Mouse (Mus musculus): ENCODE results near the gene Gnmt. TPM values are rescaled to one million over a fixed set of nuclear protein-coding genes. Genes with fewer than 3 reads are reported as not detected.

The Gnmt gene
- total RNA-seq, 4 experiments from 2014 or later, result 0.61 to 1.6 (median 1.2) TPM; not detected in 1

DNA sequence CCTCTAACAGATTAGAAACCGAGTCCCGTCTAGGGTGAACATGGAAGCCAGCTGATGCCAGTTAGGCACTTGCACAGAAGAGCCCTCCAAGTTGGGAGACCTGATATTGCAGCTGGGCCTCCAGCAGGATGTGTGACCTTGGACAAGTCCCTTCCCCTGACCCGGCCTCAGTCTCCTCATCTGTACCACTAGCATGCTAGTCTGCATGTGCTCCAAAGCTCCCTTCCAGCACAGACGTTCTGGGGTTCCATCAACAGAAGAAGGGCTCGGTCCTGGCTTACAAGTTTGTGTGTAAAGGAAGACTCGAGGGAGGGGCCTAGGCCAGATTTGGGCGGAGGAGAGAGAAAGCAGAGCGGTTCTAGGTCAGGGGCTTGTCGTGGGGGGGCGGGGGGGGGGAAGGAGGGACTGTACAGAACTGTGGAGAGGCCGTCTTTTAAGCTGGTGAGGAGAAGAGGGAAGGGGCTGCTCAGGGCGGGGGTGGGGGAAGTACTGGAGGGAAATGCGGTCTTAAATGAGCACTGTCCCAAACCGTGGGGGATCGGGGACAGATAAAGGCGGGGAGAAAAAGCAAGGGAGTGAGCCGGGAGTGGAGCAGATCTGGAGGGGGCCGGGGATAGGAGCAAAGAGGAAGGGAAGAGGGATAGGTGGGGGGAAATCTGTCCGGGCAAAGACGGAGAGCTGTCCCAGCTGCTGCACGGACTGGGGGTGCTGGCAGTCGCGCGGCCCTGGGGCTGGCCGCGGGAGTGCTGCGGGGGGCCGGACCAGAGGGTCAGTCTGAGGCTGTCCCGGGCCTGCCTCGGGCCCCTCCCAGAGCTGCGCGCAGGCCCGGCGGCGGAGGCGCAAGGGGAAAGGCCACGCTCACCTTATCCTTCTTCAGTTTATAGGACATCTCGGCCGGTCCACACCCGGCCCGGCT lies 24.7 kb downstream of the Gnmt start:
- no peak for DNase-seq (ENCODE audit: low spot score in 2 of 2)

GRCm38 (mm10) chr17:46702506-46702905 lies 26.5 kb downstream of the Gnmt start:
- DNase-seq (ENCODE audit: low spot score in 2 of 2), result no peak

GRCm38 (mm10) chr17:46702100-46702499 lies 26.9 kb downstream of the Gnmt start:
- no peak for DNase-seq (ENCODE audit: low spot score in 2 of 2)

DNA sequence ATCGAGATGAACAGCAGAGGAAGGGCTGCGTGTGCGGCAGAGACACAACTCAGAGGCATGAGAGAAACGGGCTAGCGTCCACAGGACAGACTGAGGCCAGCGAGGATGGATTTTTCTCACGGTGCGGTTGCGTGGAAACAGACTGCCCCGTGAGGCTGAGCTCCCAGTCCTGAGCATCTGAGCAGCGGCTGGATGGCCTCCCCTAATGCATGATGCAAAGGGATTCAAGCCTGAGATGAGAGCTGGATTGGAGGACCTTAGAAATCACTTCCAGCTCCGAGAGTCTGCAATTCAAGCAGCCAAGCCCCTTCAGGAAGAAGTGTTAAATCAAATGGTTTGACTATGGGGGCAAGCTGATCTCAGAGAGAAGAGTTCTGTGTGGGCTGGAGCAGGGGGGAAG lies 27.5 kb downstream of the Gnmt start:
- DNase-seq (ENCODE audit: low spot score in 2 of 2), result no peak

DNA sequence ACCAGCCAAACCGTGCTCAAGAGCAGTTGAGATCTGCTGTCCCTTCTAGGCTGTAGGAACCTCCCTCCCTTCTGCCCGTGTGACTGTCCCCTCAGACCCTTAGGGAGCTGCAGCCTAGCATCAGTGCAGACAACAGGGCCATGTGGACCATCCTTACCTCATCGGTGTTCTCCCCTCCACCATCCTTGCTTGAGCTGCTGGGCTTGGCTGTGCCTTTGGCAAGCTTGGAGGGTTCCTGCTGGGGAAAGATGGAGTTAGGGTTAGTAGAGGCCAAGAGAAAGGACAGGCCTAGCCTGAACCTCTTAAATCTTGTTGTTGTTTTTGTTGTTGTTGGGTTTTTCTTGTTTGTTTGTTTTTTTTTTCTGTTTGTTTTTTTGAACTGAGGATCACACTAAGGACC lies 29.1 kb downstream of the Gnmt start:
- DNase-seq (ENCODE audit: low spot score in 2 of 2), result no peak

DNA sequence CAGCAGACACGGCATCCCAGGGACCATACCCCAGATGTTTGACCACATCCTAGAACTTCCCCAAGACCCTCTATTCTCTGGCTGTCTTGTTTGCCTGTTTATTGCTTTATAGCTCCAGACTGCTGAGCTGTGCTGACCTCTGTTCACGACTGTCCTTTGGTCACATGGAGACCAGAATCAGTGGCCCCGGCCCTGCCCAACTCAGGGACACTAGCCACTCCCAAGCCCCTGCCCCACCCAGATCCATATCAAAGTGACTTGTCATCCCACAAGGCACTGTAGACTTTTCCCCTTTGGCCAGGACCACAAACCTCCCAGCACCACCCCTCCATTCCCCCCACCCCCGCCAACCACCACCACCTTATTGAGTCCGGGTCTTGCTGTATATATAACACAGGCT lies 29.7 kb downstream of the Gnmt start:
- no peak for DNase-seq (ENCODE audit: low spot score in 2 of 2)

GRCm38 (mm10) chr17:46698515-46698914 lies 30.5 kb downstream of the Gnmt start:
- DNase-seq (ENCODE audit: low spot score in 2 of 2), result no peak

DNA sequence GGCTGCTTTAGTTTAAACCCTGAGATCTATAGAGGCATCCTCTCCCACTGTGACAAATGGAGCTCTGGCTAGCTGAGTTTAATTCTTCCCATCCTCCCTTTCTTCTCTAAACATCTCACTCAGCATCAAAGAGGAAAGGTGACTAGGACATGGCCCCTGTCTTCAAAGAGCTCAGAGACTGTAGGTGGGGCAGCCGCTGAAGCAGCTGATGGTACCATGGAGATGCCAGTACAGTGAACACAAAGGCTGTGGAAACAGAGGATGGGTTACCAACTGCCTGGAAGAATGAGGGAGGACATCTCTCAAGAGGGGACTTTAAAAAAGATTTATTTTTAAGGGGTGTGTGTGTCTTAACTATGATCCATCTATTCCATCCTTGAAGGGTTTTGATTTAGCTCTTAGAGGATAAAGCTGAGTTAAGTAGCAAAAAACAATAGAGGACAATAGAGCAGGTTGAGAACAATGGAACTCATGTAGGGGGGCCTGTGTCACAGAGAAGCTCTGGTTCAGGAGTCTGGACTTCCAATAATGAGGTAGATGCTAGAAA lies 34.4 kb downstream of the Gnmt start:
- no peak for DNase-seq (ENCODE audit: low spot score in 2 of 2)

GRCm38 (mm10) chr17:46691390-46691789 lies 37.6 kb downstream of the Gnmt start:
- DNase-seq (ENCODE audit: low spot score in 2 of 2), result no peak

DNA sequence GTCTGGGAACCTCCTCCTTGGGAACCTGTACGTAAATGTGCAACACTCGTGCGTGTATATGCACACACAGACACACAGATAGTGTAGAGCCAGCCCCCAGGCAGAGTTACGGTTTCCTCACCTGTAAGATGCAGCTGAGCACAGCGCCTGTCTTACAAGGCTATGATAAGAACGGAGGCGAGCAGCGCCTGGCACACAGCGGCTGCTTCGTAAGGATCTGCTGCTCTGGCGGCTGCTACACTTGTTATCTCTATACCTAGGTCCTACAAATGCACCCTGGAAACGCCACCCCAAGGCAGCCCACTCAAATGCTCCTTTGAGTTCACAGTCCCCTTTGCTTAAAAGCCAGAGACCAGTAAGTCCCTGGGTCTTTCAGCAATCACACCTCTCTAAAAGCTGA lies 38.3 kb downstream of the Gnmt start:
- DNase-seq (ENCODE audit: low spot score in 2 of 2), result no peak

DNA sequence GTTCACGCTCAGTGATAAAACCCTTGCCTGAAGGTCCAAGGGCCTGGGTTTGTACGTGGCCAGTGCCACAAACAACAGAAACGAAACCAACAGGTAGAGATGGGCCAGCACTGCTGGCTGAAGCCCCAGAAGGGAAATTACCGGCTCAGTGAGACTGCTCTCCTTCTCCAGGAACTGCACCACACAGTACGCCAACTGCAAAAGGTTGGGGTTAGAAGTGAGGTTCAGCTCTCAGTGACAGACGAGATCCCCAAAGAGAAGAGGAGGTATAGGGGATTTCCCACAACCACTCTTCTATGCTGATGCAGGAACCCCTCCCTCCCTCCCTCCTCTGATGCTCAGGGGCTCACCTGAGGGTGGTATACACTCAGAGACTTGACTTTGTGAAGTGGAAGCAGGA lies 43.1 kb downstream of the Gnmt start:
- DNase-seq (ENCODE audit: low spot score in 2 of 2), result no peak

DNA sequence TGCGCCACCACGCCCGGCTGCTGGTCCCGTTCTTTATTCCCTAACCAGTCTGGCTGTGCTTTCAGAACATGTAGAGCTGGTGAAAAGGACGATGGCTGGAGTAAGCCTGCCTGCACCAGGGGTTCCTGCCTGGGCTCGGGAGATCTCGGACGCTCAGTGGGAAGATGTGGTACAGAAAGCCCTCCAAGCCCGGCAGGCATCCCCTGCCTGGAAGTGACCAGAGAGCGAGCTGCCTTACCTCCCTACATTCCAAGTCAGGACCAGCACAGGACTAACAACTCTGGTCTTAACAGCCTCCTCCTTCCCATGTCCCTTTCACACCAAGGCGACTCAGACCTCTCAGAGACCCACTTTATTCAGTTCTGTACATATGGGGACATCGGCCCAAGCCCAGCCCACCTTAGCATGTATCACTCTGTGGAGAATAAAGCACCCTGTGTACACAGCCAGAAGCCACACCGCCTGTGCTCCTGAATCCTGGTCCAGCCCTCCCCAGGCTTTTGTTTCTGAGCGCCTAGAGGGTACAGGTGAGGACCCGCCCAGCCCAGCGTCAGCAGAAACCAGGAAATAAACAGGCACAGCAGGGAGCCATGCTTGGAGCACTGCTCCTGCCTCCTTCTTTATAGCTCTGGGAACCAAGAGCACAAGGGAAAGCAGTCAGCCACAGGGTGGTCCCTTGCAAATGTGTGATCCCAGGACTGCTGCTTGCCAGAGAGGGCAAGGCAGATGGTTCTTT lies 46.1 kb downstream of the Gnmt start:
- no peak for DNase-seq (ENCODE audit: low spot score in 2 of 2)

GRCm38 (mm10) chr17:46681466-46682118 lies 47.4 kb downstream of the Gnmt start:
- DNase-seq (ENCODE audit: low spot score in 2 of 2), result no peak

DNA sequence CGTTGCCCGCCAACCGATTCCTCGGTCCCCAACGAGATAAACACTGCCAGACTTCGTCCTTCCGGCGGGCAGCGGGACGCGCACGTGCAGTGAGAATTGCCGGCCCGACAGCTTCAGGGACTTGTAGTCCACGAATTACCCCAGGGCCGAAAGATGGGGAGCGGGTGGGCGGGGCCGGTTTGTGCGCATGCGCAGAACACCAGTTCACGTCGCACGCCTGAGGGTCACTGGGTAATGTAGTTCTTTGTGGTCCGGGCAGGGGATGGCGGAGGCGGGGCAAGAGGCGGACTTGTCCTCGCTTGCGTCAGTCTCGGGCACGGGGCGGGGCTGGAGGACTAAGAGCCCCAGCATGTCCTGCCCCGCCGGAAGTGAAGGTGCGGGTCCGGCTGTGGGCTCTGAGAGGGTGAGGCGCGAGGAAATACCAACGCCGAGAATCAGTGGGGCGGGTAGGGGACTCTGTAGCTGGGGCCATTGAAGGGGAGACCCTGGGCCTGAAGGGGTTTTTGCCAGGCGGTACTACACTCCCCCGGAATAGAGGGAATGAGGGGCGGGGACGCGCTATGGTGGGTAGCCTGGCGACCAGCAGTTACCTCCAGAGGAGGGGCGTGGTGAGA lies 48.1 kb downstream of the Gnmt start, which contains the start of gene Klhdc3:
TSS of gene Klhdc3 (minus strand) at position 155 of the 614 bp plus-strand sequence.
- DNase-seq (ENCODE audit: low spot score in 2 of 2), result peak; percentile 96

DNA sequence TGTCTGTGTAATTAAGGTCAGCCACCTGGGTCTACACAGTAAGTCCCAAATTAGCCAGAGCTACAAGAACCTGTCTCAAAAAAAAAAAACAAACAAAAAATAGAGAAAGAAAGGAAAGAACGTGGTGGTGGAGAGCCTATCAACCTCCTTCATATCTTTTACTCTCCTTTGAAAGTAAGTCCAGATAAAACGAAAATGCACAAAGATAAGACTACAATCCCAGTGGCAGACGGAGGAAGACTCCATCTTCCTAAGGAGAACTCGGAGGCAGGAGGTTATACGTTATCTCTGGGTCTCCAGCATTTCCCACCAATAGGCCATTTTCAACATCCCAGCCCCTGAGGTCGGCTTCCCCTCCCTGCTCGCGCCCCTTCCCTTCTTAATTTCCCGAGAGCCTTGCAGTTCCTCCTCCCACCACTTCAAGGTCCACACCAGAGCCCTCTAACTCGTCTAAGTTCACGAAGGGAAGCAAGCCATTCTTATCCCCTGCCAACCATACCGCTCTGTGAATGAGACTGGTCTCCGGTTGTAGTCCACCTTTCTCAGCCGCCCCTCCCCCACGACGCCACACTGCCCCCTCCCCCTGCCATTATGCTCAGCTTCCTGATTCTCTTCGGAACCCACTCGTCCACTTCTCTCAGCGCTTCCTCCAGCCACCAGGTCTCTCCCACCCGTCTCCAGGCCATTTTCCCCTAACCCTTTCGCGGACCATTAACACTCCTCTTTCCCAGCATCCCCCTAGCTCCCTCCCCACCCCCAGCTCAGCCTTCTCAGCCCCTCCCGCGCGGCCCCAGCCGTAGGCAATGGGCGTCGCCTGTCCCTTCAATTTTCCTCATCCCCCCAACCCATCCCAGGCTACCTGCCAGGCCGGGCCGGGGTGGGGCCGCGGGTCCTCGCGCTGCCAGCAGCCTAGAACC lies 48.9 kb downstream of the Gnmt start:
- DNase-seq (ENCODE audit: low spot score in 2 of 2), result peak in 1 of 2 experiments; percentile 42

GRCm38 (mm10) chr17:46678911-46679310 lies 50.1 kb downstream of the Gnmt start:
- DNase-seq (ENCODE audit: low spot score in 2 of 2), result no peak

DNA sequence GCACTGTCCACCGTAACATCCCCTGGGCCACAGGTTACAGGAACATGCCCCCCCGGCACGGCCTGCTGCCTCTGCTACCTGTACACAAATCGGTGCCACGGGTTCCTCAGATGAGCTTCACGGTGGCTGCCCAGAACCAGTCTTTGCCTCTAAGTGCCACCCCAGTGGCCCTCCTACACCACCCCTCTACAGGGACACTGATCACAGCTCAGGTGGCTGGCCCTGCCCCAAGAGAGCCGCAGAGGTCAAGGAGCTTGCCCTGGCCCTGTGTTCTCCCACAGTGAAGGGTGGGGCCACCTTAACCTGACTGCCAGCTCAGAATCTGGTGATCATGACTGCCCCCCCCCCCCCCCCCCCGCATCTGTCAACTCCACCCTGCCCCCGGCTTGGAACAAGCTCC lies 50.6 kb downstream of the Gnmt start, which contains the start of gene Mea1:
TSS of gene Mea1 (plus strand) at position 378 of the 400 bp plus-strand sequence.
- no peak for DNase-seq (ENCODE audit: low spot score in 2 of 2)

Data from layer of hippocampus, adult 8-10 months (tissue).